Mouse (Mus musculus) neural tube, embryonic 14.5 days (tissue): ENCODE data around the gene Cyyr1. TPM values are rescaled to one million over a fixed set of nuclear protein-coding genes. Genes with fewer than 3 reads are reported as not detected.
"Not testable (repeated sequence)": the region's sequence is repeated elsewhere in the genome, so short reads cannot be mapped to it uniquely, and the experiment has no call there.

ENCODE experiments used
- ATAC-seq: fragments of 200-750 bp; cut with Nextera tagmentation; 2 replicates; pipeline ENCODE4 v1.8.0; 2017; ENCODE audit warnings: low read depth, mild to moderate bottlenecking, moderate TSS enrichment, moderate library complexity
- H3K27ac ChIP-seq: fragments of 300-500 bp; sonication (generic); 2 replicates; pipeline ENCODE4 v1.5.1; 2014; ENCODE audit warnings: low read depth, mild to moderate bottlenecking, control low read depth, low read length, moderate library complexity, mixed read lengths
- H3K27me3 ChIP-seq: fragments of 300-500 bp; sonication (generic); 2 replicates; pipeline ENCODE4 v1.6.1; 2014; ENCODE audit warnings: low read length; ENCODE audit not compliant: control insufficient read depth, insufficient read depth
- H3K36me3 ChIP-seq: fragments of 300-500 bp; sonication (generic); 2 replicates; pipeline ENCODE4 v1.6.1; 2014; ENCODE audit warnings: low read length, mixed read lengths; ENCODE audit not compliant: control insufficient read depth, insufficient read depth
- H3K4me1 ChIP-seq: fragments of 300-500 bp; sonication (generic); 2 replicates; pipeline ENCODE4 v1.6.1; 2014; ENCODE audit warnings: low read length; ENCODE audit not compliant: control insufficient read depth, insufficient read depth
- H3K4me2 ChIP-seq: fragments of 300-500 bp; sonication (generic); 2 replicates; pipeline ENCODE4 v1.6.1; 2014; ENCODE audit warnings: mild to moderate bottlenecking, low read depth, low read length, control low read depth
- H3K4me3 ChIP-seq: fragments of 300-500 bp; sonication (generic); 2 replicates; pipeline ENCODE4 v1.5.1; 2014; ENCODE audit warnings: low read depth, low read length, control low read depth, mixed read lengths
- H3K9ac ChIP-seq: fragments of 300-500 bp; sonication (generic); replicated peaks from 2 replicates; pipeline ENCODE4 v1.6.1; 2014; ENCODE audit warnings: low read depth, mild to moderate bottlenecking, control low read depth, low read length, mixed read lengths
- H3K9me3 ChIP-seq: fragments of 300-500 bp; sonication (generic); 2 replicates; pipeline ENCODE4 v1.6.1; 2016; ENCODE audit warnings: low read length; ENCODE audit not compliant: control insufficient read depth
- WGBS: fragments of 180-500 bp; shearing (Covaris S2); extraction: QIAGEN DNeasy Blood & Tissue Kit; methylation state at CpG from one replicate; pipeline ENCODE4 v1.1.7; 2014; 5-methylcytosine and 5-hydroxymethylcytosine counted together
- polyA plus RNA-seq: library from polyadenylated mRNA; unstranded; fragments of >200 nt; fragmentation: Nextera tagmentation; extraction: Ambion mirVana; gene quantifications from 2 replicates; pipeline ENCODE4 v1.2.1, GENCODE M21; 2014

The Cyyr1 gene
- 2.4 and 3.6 TPM in 2 replicates for polyA plus RNA-seq

DNA sequence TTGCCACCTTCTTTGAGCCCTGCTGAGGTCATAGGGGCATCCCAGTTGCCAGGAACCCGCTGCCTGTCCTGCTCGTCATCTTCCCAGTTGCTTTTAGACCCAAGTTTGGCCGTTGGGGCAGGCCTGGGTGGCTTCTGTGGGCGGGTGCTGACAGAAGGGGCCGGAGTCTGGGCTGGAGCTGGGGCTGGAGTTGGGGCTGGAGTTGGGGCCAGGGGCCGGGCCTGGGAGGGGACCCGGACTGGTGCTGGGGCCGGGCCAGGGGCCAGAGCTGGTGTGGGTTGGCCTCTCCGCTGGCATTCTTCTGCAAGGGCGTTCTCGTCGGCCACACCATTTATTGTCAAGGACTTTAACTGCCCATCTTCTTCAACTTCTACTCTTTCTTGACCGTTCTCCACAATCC is at the start of gene Cyyr1:
Cyyr1 (minus strand) TSS at position 101 of the 400 bp plus-strand sequence.
- H3K9ac ChIP-seq, H3K27ac ChIP-seq, H3K27me3 ChIP-seq, H3K9me3 ChIP-seq, H3K4me2 ChIP-seq, ATAC-seq, H3K36me3 ChIP-seq, H3K4me3 ChIP-seq, H3K4me1 ChIP-seq: not testable (repeated sequence)
- WGBS, result 80% methylated on average over 8 of the region's 13 CpGs

DNA sequence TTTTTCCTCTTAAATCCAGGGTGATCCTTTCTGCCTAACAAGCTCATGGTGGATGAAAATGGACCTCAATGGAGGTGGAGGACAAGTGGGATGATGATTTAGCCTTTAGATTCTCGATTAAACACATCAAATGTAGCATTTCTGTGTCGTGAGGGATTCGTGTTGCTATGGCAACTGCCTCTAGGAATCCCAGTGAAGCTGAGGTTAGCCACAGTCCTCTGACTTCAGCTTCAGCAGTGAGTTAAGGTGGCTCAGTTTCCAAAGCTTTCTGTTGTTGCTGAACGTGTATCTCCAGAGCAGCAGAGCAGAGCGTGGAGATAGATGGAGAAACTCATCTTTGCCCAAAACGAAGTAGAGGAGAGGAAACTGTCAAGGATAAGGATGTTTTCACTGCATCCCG is 35.6 kb upstream of the Cyyr1 start:
- Histone ChIP-seq H3K4me1 (no peaks in the 10 kb centered on the region), H3K4me3 (no peak overlapping the region), H3K4me2 (no peak overlapping the region), H3K9me3 (no peaks in the 10 kb centered on the region), H3K36me3 (no peaks in the 10 kb centered on the region), H3K27ac (no peak overlapping the region), H3K9ac (no peak overlapping the region), H3K27me3 (no peaks in the 10 kb centered on the region)
- no peak for ATAC-seq
- WGBS, result 56% methylated on average over 7 of the region's 7 CpGs

DNA sequence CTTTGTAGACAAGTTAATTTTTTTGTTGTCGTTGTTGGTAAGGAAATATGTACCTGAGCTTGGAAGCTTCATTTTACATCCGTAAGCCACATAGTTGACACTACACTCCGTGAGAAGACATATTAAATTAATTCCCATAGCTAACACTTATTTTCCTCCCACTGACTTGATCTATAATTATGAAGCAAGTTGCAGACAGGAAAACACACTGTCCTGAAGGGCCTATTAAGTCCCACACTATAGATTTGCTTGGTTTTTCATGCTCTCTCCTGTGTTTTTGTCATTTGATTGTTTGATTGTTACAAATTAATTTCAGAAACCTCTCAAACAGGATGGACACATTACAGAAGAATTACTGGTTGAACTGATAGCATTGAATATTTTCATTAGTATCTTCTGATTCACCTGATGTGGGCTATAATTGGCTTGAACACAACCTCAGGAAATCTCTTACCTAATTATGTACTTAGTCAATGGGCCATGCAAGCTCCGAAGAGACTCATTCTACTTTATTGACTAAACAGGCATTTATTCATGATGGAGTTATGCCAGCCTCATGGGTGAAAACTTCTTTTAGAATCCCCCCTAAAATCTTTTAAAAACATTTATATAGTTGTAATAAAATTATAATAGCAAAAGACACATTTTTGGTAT is 34.5 kb upstream of the Cyyr1 start:
- H3K9me3 ChIP-seq, result no peaks in the 10 kb centered on the region
- ATAC-seq, result peak; percentile 60; the same call in 1 of the 2 replicates
- 59% methylated on average over 4 of the region's 4 CpGs for whole genome bisulfite sequencing

DNA sequence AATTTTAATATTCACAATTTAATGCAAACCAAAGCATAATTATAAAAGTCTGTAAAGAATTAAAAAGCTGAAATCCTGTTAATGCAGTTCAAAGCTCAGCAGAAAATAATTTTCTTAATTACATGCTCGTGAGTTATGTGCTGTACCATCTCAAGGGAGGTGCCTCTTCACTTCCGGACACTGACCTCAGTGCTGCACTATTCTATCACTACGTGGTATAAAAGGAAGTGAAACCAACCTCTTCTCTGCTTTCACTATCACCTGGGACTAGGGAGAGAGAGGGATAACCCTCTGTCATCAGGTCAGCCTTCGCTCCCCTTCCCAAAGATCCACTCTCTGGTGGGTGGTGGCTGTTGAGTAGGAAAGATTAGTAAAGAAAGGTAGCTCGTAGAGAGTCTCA is 13.3 kb upstream of the Cyyr1 start:
- H3K36me3 ChIP-seq, result no peaks in the 10 kb centered on the region
- WGBS, result 88% methylated on average over 5 of the region's 5 CpGs
- H3K9me3 ChIP-seq, result no peaks in the 10 kb centered on the region
- H3K9ac ChIP-seq, result no peak overlapping the region
- no peaks in the 10 kb centered on the region for H3K4me1 ChIP-seq
- H3K4me3 ChIP-seq, result no peak overlapping the region
- no peak overlapping the region for H3K27ac ChIP-seq
- H3K27me3 ChIP-seq, result no peaks in the 10 kb centered on the region
- no peak for ATAC-seq
- H3K4me2 ChIP-seq, result no peak overlapping the region

More for the DNA sequence above, 34.5 kb upstream of the Cyyr1 start:
- Histone ChIP-seq H3K4me2 (no peak overlapping the region), H3K36me3 (no peaks in the 10 kb centered on the region), H3K4me3 (no peak overlapping the region), H3K27me3 (no peaks in the 10 kb centered on the region), H3K27ac (no peak overlapping the region), H3K4me1 (no peaks in the 10 kb centered on the region), H3K9ac (no peak overlapping the region)

DNA sequence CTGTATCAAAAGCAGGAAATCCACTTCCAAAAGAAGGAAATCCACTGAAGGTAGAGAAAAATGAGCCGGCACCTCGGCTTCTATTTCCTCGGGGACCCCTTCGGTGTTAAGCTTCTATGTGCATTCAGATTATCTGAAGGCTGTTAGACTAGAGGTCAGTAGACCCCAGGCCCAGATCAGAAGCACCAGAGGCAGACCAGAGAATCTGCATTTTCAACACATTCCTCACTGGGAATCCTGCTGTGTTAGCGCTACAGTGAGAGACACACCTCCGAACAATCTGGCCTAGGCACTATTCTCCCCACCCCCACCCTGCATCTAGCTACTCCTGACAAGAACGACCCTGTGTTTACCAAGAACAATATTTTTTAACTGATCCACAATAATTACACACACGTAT is 641 bp upstream of the Cyyr1 start:
- 57% methylated on average over 8 of the region's 8 CpGs for WGBS
- Histone ChIP-seq H3K9ac (no peak overlapping the region), H3K4me2 (no peak overlapping the region), H3K36me3 (no peaks in the 10 kb centered on the region), H3K9me3 (no peaks in the 10 kb centered on the region), H3K4me3 (no peak overlapping the region), H3K27ac (no peak overlapping the region), H3K4me1 (no peaks in the 10 kb centered on the region), H3K27me3 (no peaks in the 10 kb centered on the region)
- ATAC-seq, result no peak

DNA sequence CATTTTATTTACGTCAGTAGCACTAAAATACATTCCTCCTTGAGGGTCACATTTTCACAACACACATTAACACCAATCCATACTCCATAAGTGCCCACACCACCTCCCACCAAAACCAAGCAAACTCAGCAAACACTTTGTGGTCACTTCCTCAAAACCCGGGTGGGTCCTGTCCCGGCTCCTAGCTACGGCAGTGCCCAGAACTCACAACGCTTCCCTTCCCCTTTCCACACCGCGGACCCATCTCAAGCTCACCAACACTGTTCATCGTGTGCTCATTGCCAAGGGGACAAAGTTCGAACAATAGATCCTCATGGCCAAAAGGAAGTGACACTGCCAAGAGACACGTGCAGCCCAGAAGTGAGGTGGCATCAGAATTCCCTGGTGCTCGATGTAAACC is 1.2 kb downstream of the Cyyr1 start:
- not testable (repeated sequence) for H3K4me2 ChIP-seq, H3K9ac ChIP-seq, ATAC-seq, H3K36me3 ChIP-seq, H3K9me3 ChIP-seq, H3K27me3 ChIP-seq, H3K4me3 ChIP-seq, H3K4me1 ChIP-seq, H3K27ac ChIP-seq
- WGBS, result 91% methylated on average over 1 of the region's 11 CpGs

DNA sequence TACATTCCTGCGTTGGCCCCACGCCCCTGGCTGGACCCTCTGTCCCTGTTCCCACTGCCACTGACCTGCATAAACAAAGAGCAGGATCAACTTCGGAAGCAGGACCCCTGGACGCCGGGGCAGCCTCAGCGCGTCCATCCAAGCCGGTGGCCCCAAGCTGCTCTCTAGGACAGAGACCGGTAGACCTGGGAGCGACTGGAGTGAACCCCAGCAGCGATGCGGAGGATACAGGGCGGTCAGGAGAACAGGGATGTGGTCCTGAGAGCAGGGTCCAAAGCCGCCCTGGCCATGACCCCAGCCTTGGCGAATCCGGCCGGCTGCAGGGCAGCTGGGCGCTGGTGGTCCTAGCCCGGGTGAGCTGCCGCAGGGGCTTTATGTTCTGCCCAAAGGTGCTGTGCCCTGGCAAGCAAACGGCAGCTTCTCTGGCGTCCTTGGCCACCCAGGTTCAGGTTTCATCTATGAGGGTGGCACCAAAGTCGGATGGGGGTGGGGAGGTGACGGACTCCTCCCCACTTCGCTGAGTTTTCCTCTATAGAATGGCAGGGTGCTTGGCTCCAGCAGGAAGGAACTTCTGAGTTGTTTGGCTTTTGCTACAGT is 3.1 kb downstream of the Cyyr1 start:
- WGBS, result 4% methylated on average over 23 of the region's 25 CpGs
- Histone ChIP-seq H3K36me3 (no peaks in the 10 kb centered on the region), H3K4me2 (peak overlapping the region; percentile 48), H3K9me3 (no peaks in the 10 kb centered on the region), H3K4me3 (peak overlapping the region; percentile 26), H3K4me1 (no peaks in the 10 kb centered on the region), H3K9ac (0 out of 2 replicates have a peak overlapping the region, but pooled peaks have one; percentile 25), H3K27me3 (no peaks in the 10 kb centered on the region), H3K27ac (no peak overlapping the region)
- ATAC-seq, result peak; percentile 58

DNA sequence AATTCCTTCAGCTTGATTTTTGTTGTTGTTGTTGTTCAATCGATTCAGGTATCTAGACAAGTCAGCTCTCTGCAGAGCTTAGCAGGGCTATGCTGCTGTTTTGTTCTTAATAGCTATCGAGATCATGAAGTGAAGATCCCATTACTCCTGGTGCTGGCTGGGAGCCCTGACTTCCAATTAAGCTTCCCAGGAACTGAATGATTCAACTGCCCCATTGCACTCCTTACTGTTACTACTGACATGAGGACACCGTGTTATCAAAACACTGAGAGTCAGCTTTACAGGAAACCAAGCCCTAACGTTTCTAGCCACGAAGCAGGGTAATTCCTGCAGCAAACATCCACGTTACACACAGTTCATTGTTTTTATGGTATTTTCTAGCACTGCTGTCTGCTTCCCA is 6.7 kb downstream of the Cyyr1 start:
- no peaks in the 10 kb centered on the region for H3K9me3 ChIP-seq
- ATAC-seq, result no peak

DNA sequence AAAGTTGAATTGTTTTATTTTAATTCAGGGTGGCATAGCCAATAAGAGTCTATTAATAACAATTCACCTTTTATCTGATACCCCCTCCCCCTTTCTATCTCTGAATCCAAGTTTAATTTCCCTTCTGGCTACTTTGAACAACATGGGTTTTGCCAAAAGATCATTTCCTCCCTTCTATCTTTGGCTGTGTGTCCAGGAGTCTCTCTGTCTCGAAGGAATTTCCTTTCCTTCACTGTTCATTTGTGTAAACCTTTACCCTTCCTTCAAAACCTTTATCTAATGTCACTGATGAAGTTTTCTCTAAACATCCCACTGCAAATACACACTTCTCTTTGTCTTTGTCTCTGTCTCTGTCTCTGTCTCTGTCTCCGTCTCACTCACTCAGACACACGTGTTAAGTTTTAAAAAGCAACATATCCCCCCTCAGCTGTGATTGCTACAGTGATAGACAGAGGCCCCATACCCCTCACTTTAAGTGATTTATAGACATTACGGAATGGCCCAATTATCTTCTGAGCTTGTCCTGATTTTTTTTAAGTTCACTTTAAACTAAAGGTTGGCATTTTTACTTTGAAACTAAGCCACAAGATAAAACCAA is 11.4 kb downstream of the Cyyr1 start:
- no peaks in the 10 kb centered on the region for H3K27me3 ChIP-seq
- no peak overlapping the region for H3K9ac ChIP-seq
- H3K9me3 ChIP-seq, result no peaks in the 10 kb centered on the region
- ATAC-seq, result no peak
- no peaks in the 10 kb centered on the region for H3K36me3 ChIP-seq
- no peak overlapping the region for H3K4me3 ChIP-seq
- 74% methylated on average over 4 of the region's 4 CpGs for WGBS
- no peak overlapping the region for H3K4me2 ChIP-seq
- no peaks in the 10 kb centered on the region for H3K4me1 ChIP-seq
- no peak overlapping the region for H3K27ac ChIP-seq

More for the DNA sequence above, 6.7 kb downstream of the Cyyr1 start:
- Histone ChIP-seq H3K9ac (no peak overlapping the region), H3K36me3 (no peaks in the 10 kb centered on the region), H3K27me3 (no peaks in the 10 kb centered on the region), H3K4me2 (no peak overlapping the region), H3K27ac (no peak overlapping the region), H3K4me1 (no peaks in the 10 kb centered on the region), H3K4me3 (no peak overlapping the region)
- WGBS, result 64% methylated on average over 6 of the region's 6 CpGs
